Comparison of ENCODE assay signal across 8 mouse cellular contexts in genomic region chr15:82341036-82341501, GRCm38 (mm10). TPM values are rescaled to one million over a fixed set of nuclear protein-coding genes. Genes with fewer than 3 reads are reported as not detected.
A peak's percentile ranks its signal among the peaks of the same experiment; 100 is the strongest.
DNase-seq lines count a peak whose midpoint lies in the region; ATAC-seq lines count a peak whose summit lies in the region.

No protein-coding gene starts in this region.

- 3% methylated on average over 40 of the region's 40 CpGs for WGBS in embryonic facial prominence, embryonic 13.5 days
- 1% methylated on average over 38 of the region's 40 CpGs for WGBS in heart, embryonic 11.5 days (ENCODE audit: insufficient replicate concordance)
- WGBS in kidney, embryonic 15.5 days, result under 1% methylated on average over 39 of the region's 40 CpGs

- H3K36me3 ChIP-seq in embryonic facial prominence, embryonic 13.5 days, result peaks cover 19% of the 10 kb centered on the region
- H3K36me3 ChIP-seq in heart, embryonic 11.5 days (ENCODE audit: control insufficient read depth, insufficient read depth, low read length), result peaks cover 3% of the 10 kb centered on the region; the same call in 1 of the 2 replicates
- H3K36me3 ChIP-seq in kidney, embryonic 15.5 days, result peaks cover 6% of the 10 kb centered on the region

- peak overlapping the region; percentile 59 for H3K4me3 ChIP-seq in embryonic facial prominence, embryonic 13.5 days
- peak overlapping the region; percentile 51 for H3K4me3 ChIP-seq in heart, embryonic 11.5 days (ENCODE audit: low read depth, low read length)
- peak overlapping the region; percentile 49 for H3K4me3 ChIP-seq in kidney, embryonic 15.5 days (replicated peaks)

- peak overlapping the region; percentile 78 for H3K27ac ChIP-seq in embryonic facial prominence, embryonic 13.5 days
- peak overlapping the region; percentile 94 for H3K27ac ChIP-seq in heart, embryonic 11.5 days (ENCODE audit: low read depth, low read length)
- H3K27ac ChIP-seq in kidney, embryonic 15.5 days, result peak overlapping the region; percentile 82

- no peaks in the 10 kb centered on the region for H3K9me3 ChIP-seq in embryonic facial prominence, embryonic 13.5 days
- H3K9me3 ChIP-seq in heart, embryonic 11.5 days (replicated peaks; ENCODE audit: control insufficient read depth, low read length), result no peaks in the 10 kb centered on the region
- no peaks in the 10 kb centered on the region for H3K9me3 ChIP-seq in kidney, embryonic 15.5 days (replicated peaks)

- H3K9ac ChIP-seq in embryonic facial prominence, embryonic 13.5 days, result peak overlapping the region; percentile 88
- H3K9ac ChIP-seq in heart, embryonic 11.5 days (ENCODE audit: low read depth, low read length), result peak overlapping the region; percentile 84
- H3K9ac ChIP-seq in kidney, embryonic 15.5 days, result peak overlapping the region; percentile 62

- H3K4me2 ChIP-seq in embryonic facial prominence, embryonic 13.5 days, result peak overlapping the region; percentile 79
- H3K4me2 ChIP-seq in heart, embryonic 11.5 days, result peak overlapping the region; percentile 89
- peak overlapping the region; percentile 82 for H3K4me2 ChIP-seq in kidney, embryonic 15.5 days

- no peak for ATAC-seq in embryonic facial prominence, embryonic 13.5 days (ENCODE audit: insufficient number of reproducible peaks, insufficient read depth, low FRiP score, low TSS enrichment, low read depth)
- peak; percentile 47 for ATAC-seq in heart, embryonic 11.5 days (replicated peaks; ENCODE audit: insufficient number of reproducible peaks, low FRiP score, low TSS enrichment)
- peak; percentile 3; the same call in 1 of the 2 replicates for ATAC-seq in kidney, embryonic 15.5 days (replicated peaks; ENCODE audit: low FRiP score)

- H3K27me3 ChIP-seq in embryonic facial prominence, embryonic 13.5 days, result no peaks in the 10 kb centered on the region
- H3K27me3 ChIP-seq in heart, embryonic 11.5 days (ENCODE audit: control insufficient read depth, insufficient read depth, low read length), result no peaks in the 10 kb centered on the region
- H3K27me3 ChIP-seq in kidney, embryonic 15.5 days, result no peaks in the 10 kb centered on the region

- peaks cover 44% of the 10 kb centered on the region for H3K4me1 ChIP-seq in embryonic facial prominence, embryonic 13.5 days
- H3K4me1 ChIP-seq in heart, embryonic 11.5 days (ENCODE audit: control insufficient read depth, insufficient read depth, low read length), result peaks cover 34% of the 10 kb centered on the region
- peaks cover 56% of the 10 kb centered on the region for H3K4me1 ChIP-seq in kidney, embryonic 15.5 days

- DNase-seq in adrenal gland, adult 18-20 months (ENCODE audit: low spot score in 2 of 2), result peak; percentile 45 to 59
- peak; percentile 58 for DNase-seq in lung, postnatal 36 days
- DNase-seq in retina, postnatal 1 day, result peak; percentile 57
- no peak for DNase-seq in layer of hippocampus, postnatal 14 days (ENCODE audit: low spot score in 2 of 2)
- DNase-seq in cerebellum, adult 8-10 months, result no peak

RNA-seq across cellular contexts. Expression of gene Smdt1, which starts 2.3 kb away (rescaled TPM):
- total RNA-seq in adrenal gland, adult 18-20 months (2021), result 100 to 1,000 TPM; 173 to 178 TPM
- 255 and 264 TPM in 2 replicates for polyA plus RNA-seq in embryonic facial prominence, embryonic 13.5 days (2015; fragmentation: Nextera tagmentation; extraction: Ambion mirVana)
- 320 and 330 TPM in 2 replicates for polyA plus RNA-seq in heart, embryonic 11.5 days (2014; fragmentation: Nextera tagmentation; extraction: Ambion mirVana)
- 296 and 297 TPM in 2 replicates for polyA plus RNA-seq in kidney, embryonic 15.5 days (2015; fragmentation: Nextera tagmentation; extraction: Ambion mirVana)
- 100 to 1,000 TPM; 147 to 152 TPM for total RNA-seq in layer of hippocampus, postnatal 14 days (2021)

RNA-seq across cellular contexts. Expression of gene Pheta2, which starts 2.3 kb away (rescaled TPM):
- total RNA-seq in adrenal gland, adult 18-20 months (2021), result 1 to 10 TPM in 1 of 2 experiments, under 1 TPM in 1; 0.46 to 1.1 TPM
- 18.9 and 19.5 TPM in 2 replicates for polyA plus RNA-seq in embryonic facial prominence, embryonic 13.5 days (2015; fragmentation: Nextera tagmentation; extraction: Ambion mirVana)
- 10.0 and 11.3 TPM in 2 replicates for polyA plus RNA-seq in heart, embryonic 11.5 days (2014; fragmentation: Nextera tagmentation; extraction: Ambion mirVana)
- polyA plus RNA-seq in kidney, embryonic 15.5 days (2015; fragmentation: Nextera tagmentation; extraction: Ambion mirVana), result 11.0 and 12.0 TPM in 2 replicates
- total RNA-seq in layer of hippocampus, postnatal 14 days (2021), result under 1 TPM; 0.39 to 0.45 TPM

RNA-seq across cellular contexts. Expression of gene Naga, which starts 2.3 kb away (rescaled TPM):
- total RNA-seq in adrenal gland, adult 18-20 months (2021), result 10 to 100 TPM; 46.1 to 67.0 TPM
- polyA plus RNA-seq in embryonic facial prominence, embryonic 13.5 days (2015; fragmentation: Nextera tagmentation; extraction: Ambion mirVana), result 46.0 and 49.9 TPM in 2 replicates
- polyA plus RNA-seq in heart, embryonic 11.5 days (2014; fragmentation: Nextera tagmentation; extraction: Ambion mirVana), result 33.4 and 38.7 TPM in 2 replicates
- polyA plus RNA-seq in kidney, embryonic 15.5 days (2015; fragmentation: Nextera tagmentation; extraction: Ambion mirVana), result 61.1 and 61.7 TPM in 2 replicates
- total RNA-seq in layer of hippocampus, postnatal 14 days (2021), result 10 to 100 TPM; 38.2 to 39.3 TPM

RNA-seq across cellular contexts. Expression of gene Ndufa6, which starts 13.1 kb away (rescaled TPM):
- total RNA-seq in adrenal gland, adult 18-20 months (2021), result 100 to 1,000 TPM; 512 to 543 TPM
- polyA plus RNA-seq in embryonic facial prominence, embryonic 13.5 days (2015; fragmentation: Nextera tagmentation; extraction: Ambion mirVana), result 319 and 324 TPM in 2 replicates
- 462 and 487 TPM in 2 replicates for polyA plus RNA-seq in heart, embryonic 11.5 days (2014; fragmentation: Nextera tagmentation; extraction: Ambion mirVana)
- 428 and 459 TPM in 2 replicates for polyA plus RNA-seq in kidney, embryonic 15.5 days (2015; fragmentation: Nextera tagmentation; extraction: Ambion mirVana)
- total RNA-seq in layer of hippocampus, postnatal 14 days (2021), result 100 to 1,000 TPM; 203 to 221 TPM

RNA-seq across cellular contexts. Expression of gene Cyp2d22, which starts 39.0 kb away (rescaled TPM):
- 10 to 100 TPM; 47.7 to 48.8 TPM for total RNA-seq in adrenal gland, adult 18-20 months (2021)
- polyA plus RNA-seq in embryonic facial prominence, embryonic 13.5 days (2015; fragmentation: Nextera tagmentation; extraction: Ambion mirVana), result 10.3 and 10.5 TPM in 2 replicates
- polyA plus RNA-seq in heart, embryonic 11.5 days (2014; fragmentation: Nextera tagmentation; extraction: Ambion mirVana), result 4.1 and 4.4 TPM in 2 replicates
- polyA plus RNA-seq in kidney, embryonic 15.5 days (2015; fragmentation: Nextera tagmentation; extraction: Ambion mirVana), result 12.9 and 18.6 TPM in 2 replicates
- total RNA-seq in layer of hippocampus, postnatal 14 days (2021), result 10 to 100 TPM; 33.5 to 33.9 TPM

Comparison
In these comparisons a context has a peak if more than half of its experiments do, and no peak if none do; other contexts are left out.
1. DNase-seq: peak in adrenal gland, adult 18-20 months (2 of 2), lung, postnatal 36 days (single experiment) and retina, postnatal 1 day (single experiment); none in layer of hippocampus, postnatal 14 days (0 of 2) and cerebellum, adult 8-10 months (single experiment).
2. Peak in every context shown above with its lines, with median percentiles within 50 percentile points of each other: H3K27ac ChIP-seq, H3K4me2 ChIP-seq, H3K4me3 ChIP-seq and H3K9ac ChIP-seq.